Mouse (Mus musculus): ENCODE measurements around the gene Zdhhc17. TPM values are rescaled to one million over a fixed set of nuclear protein-coding genes. Genes with fewer than 3 reads are reported as not detected.

The Zdhhc17 gene
- total RNA-seq, 2 experiments from 2014 or later = 40.9 to 50.3 TPM

- peak; percentile 90 for ATAC-seq (replicated peaks; ENCODE audit: low FRiP score, low TSS enrichment, poor library complexity, severe bottlenecking)
Measured at GRCm38 (mm10) chr10:110931913-110932560, 77.9 kb downstream of the Zdhhc17 start.

GRCm38 (mm10) chr10:110931161-110931912, 78.6 kb downstream of the Zdhhc17 start:
- ATAC-seq (replicated peaks; ENCODE audit: low FRiP score, low TSS enrichment, poor library complexity, severe bottlenecking) = no peak

GRCm38 (mm10) chr10:110929756-110930155, 80.2 kb downstream of the Zdhhc17 start:
- no peak for ATAC-seq (replicated peaks; ENCODE audit: low FRiP score, low TSS enrichment, poor library complexity, severe bottlenecking)

GRCm38 (mm10) chr10:110927491-110927890, 82.4 kb downstream of the Zdhhc17 start:
- ATAC-seq (replicated peaks; ENCODE audit: low FRiP score, low TSS enrichment, poor library complexity, severe bottlenecking) = no peak

- ATAC-seq (replicated peaks; ENCODE audit: low FRiP score, low TSS enrichment, poor library complexity, severe bottlenecking) = no peak
Measured at GRCm38 (mm10) chr10:110922612-110923011, 87.3 kb downstream of the Zdhhc17 start.

- ATAC-seq (replicated peaks; ENCODE audit: low FRiP score, low TSS enrichment, poor library complexity, severe bottlenecking) = no peak
Measured at GRCm38 (mm10) chr10:110921890-110922289, 88.0 kb downstream of the Zdhhc17 start.

GRCm38 (mm10) chr10:110920368-110920950, 89.5 kb downstream of the Zdhhc17 start:
- ATAC-seq (replicated peaks; ENCODE audit: low FRiP score, low TSS enrichment, poor library complexity, severe bottlenecking) = peak; percentile 24

- peak; percentile 93 for ATAC-seq (replicated peaks; ENCODE audit: low FRiP score, low TSS enrichment, poor library complexity, severe bottlenecking)
Measured at GRCm38 (mm10) chr10:110919531-110920343, 90.2 kb downstream of the Zdhhc17 start, which contains the start of gene Csrp2. Gene Csrp2, plus strand, starts transcription at chr10:110919789.

GRCm38 (mm10) chr10:110918414-110919391, 91.2 kb downstream of the Zdhhc17 start:
- ATAC-seq (replicated peaks; ENCODE audit: low FRiP score, low TSS enrichment, poor library complexity, severe bottlenecking) = no peak

GRCm38 (mm10) chr10:110917521-110917920, 92.4 kb downstream of the Zdhhc17 start:
- no peak for ATAC-seq (replicated peaks; ENCODE audit: low FRiP score, low TSS enrichment, poor library complexity, severe bottlenecking)

GRCm38 (mm10) chr10:110916666-110917344, 93.1 kb downstream of the Zdhhc17 start:
- no peak for ATAC-seq (replicated peaks; ENCODE audit: low FRiP score, low TSS enrichment, poor library complexity, severe bottlenecking)

GRCm38 (mm10) chr10:110903862-110904261, 106.1 kb downstream of the Zdhhc17 start:
- ATAC-seq (replicated peaks; ENCODE audit: low FRiP score, low TSS enrichment, poor library complexity, severe bottlenecking) = no peak

- ATAC-seq (replicated peaks; ENCODE audit: low FRiP score, low TSS enrichment, poor library complexity, severe bottlenecking) = no peak
Measured at GRCm38 (mm10) chr10:110899744-110900501, 110.0 kb downstream of the Zdhhc17 start.

Other genes starting within 250 kb of the Zdhhc17 start
- not detected in 2 replicates for gene Csrp2, start 90.4 kb downstream of the Zdhhc17 start, total RNA-seq (2014; fragmentation: Nextera tagmentation)
- 7.3 and 8.8 TPM in 2 replicates for gene Csrp2, start 90.4 kb downstream of the Zdhhc17 start, total RNA-seq (2017)
- gene Osbpl8, start 154.6 kb upstream of the Zdhhc17 start, total RNA-seq (2014; fragmentation: Nextera tagmentation) = 54.0 and 62.3 TPM in 2 replicates
- 68.9 and 148 TPM in 2 replicates for gene Osbpl8, start 154.6 kb upstream of the Zdhhc17 start, total RNA-seq (2017)

Data from megakaryocyte-erythroid progenitor cell, adult 5-6 weeks (primary cell).